Mouse (Mus musculus): Measurements from ENCODE around the gene 1700009N14Rik. TPM values are rescaled to one million over a fixed set of nuclear protein-coding genes. Genes with fewer than 3 reads are reported as not detected.

Gene 1700009N14Rik
- not detected for total RNA-seq (2021)
- long read RNA-seq, experiment 1: 0 reads
- long read RNA-seq, experiment 2: 0 reads

DNA sequence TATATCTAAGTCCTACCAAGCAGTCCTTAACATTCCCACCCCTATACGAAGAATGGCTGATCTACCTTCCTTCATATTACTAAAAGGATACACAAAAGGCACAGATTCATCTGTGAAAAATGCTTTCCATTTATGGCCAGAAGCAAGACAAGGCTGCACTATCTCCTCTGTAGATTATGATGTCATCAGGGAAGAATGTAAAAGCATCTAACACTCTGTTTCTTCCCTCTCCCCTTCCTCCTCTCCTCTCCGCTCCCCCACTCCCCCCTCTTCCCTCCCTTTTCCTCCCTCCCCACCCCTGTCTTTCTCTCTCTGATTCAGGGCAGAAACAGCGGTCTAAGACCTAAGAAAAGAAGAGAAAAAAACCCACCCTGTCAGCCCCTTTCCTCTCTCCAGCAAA lies at the start of gene 1700009N14Rik:
Gene 1700009N14Rik, plus strand, starts transcription at position 227 of the 400 bp plus-strand sequence.
- DNase-seq: no peak

DNA sequence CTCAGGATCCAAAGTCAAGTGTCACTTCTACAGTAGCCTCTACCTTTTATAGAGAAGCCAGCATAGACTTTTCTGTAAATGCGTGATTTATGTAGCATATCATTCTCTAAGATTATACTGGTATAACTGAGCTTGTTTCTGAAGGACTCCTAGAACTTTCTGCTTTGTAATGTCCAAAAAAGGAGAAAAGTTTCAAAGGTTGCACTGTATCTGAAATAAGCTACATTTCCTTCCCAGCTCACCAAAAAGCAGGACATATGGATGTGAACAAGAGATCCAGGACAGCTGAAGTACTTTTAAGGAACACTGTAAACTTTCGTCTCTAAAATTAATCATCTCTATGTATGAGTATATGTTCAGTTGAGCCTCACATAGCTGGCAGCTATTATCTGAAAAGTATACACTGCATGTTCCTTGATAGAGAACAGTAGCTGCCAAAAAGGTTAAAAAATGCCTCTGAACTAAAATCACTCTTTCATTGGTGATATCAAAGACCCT lies 12.2 kb upstream of the 1700009N14Rik start:
- DNase-seq: no peak

DNA sequence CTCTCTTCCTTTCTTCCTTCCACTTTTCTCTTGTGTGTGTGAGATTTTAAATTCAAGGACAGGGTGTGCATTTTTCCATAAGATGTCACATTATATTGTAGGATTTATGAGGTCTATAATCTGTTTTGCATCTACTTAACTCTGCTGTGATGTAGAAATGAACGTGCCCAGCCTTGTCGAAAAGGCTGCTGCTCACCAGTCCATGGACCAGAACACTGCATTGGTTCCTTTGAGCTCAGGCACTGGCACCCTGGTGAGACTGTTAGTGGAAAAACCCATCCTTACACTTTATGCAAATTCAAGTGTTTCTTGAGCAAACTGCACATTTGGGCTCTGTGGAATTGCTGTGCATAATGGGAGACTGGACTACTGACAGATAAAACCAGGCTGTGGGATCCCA lies 24.2 kb downstream of the 1700009N14Rik start:
- DNase-seq: no peak

DNA sequence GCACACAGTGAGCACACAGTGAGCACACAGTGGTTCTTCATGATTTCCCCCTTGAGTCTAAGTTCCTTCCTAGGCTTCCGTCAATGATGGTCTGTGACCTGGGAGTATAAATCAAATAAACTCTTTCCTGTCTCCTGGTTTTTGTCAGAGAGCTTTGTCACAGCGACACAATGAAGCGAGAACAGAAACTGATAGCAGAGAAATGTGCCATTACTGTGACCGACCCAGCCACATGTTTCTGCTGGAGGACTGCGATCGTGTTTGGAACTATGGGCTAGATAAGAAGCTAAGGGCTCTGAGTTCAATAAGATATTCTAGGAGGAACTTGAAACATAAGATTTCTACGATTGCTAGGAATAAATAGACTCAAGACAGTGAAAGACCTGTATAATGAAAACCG lies 36.3 kb downstream of the 1700009N14Rik start:
- no peak for DNase-seq

DNA sequence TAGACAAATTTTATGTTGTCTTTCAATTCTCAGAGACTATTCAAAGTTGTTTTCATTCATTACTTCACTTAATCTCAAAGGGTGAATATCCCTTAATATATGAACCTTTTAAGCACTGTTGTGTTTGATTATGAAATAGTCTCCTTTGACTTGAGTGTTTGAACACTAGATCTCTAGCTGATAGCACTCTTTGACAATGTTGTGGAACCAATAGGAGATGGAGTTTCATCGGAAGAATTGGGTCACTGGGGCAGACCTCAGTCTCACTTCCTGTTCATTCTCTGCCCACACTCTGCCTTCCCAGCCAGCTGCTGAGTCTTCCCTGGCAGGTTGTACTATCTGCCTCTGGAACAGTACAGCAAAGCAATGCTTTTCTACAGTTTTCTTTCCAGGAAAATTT lies 43.5 kb downstream of the 1700009N14Rik start:
- no peak for DNase-seq

DNA sequence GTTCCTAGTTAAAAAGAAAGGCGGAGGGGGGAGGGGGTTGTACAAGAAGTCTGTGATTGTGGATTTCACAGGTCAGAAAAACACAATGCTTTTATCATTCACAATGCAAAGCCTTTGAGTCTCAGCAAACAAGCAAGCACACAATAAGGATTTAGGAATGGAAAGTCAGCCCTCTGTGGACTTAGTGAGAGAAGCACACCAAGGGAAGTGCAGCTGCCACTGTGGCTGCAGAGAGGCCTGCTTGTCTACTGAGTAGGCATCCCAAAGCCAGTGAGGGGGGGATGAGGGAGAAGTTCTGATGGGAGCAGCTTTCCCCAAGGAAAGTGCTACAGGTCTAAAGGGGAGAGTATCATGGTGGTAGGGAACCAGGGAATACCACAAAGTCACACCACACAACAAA lies 45.8 kb downstream of the 1700009N14Rik start:
- no peak for DNase-seq

Measured in adrenal gland, postnatal 36 days (tissue).